Mouse (Mus musculus) MN1 (cell line): Measurements from ENCODE around the gene Ccr1.

Source experiments
- DNase-seq: peaks from one replicate; pipeline ENCODE4 v3.0.0-alpha.2; 2016; ENCODE audit warnings: low spot score

Ccr1 gene

DNA sequence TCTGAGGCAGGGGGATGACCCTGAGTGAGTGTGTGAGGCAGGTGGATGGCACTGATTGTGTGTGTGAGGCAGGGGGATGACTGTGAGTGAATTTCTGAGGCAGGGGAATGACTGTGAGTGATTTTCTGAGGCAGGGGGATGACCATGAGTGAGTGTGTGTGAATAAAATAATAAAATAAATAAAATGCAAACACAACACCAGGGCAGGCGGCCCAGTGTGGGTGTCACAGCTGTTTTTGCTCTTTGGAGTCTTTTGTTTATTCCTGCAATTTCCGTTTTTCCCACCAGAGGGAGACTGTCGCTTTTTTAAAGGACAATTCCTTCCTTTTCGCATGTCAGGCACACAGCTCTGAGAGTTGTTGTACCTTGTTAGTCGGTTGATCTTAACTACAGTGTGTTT, 42.5 kb downstream of the Ccr1 start:
- DNase-seq, result peak; percentile 75

DNA sequence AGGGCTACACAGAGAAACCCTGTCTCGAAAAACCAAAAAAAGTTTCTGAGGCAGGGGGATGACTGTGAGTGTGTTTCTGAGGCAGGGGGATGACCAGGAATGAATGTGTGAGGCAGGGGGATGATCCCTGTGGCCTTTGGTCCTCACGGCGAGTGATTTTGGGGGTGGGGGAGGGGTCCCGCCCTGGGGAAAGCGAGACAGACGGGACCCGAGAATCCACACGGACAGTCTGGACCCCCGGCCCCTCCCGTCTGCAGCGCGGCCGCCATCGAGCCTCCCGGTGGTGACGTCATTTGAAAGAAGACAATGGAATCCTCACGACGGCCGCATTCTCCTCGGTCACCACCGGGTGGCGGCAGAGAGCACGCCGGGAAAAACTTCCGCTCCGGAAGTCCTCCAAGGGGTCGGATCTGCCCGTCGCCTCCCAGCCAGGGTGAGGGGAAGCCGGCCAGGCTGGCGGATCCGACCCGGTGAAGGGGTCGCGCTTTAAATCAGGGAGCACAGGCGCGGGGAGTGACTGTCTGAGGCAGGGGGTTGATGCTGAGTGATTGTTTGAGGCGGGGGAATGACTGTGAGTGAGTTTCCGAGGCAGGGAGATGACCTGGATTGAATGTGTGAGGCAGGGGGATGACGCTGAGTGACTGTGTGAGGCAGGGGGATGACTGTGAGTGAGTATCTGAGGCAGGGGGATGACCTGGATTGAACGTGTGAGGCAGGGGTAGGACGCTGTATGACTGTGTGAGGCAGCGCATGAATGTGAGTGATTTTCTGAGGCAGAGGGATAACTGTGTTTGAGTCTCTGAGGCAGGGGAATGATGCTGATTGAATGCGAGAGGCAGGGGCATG, 43.2 kb downstream of the Ccr1 start:
- peak; percentile 46 for DNase-seq

DNA sequence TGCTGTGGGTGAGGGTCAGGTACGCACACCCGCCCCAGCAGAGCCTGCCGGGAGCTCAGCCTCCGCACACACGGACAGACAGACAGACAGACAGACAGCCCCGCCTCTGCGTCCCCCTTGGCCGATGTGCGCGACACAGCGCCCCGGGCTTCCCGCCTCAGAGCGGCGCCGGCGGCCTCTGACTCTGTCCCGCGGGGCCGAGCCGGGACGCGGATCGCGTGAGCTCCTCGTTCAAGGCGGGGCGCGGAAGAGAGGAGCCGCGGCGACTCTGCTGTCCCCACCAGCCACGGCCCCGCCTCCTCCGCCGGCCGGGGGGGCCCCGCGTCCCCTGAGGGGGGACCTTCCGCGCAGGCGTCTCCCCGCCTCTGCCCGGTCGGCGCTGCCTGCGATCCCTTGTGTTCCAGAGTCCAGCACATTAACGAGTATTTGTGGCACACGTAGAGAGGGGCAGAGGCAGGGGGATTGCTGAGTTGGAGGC, 43.9 kb downstream of the Ccr1 start:
- peak; percentile 87 for DNase-seq

DNA sequence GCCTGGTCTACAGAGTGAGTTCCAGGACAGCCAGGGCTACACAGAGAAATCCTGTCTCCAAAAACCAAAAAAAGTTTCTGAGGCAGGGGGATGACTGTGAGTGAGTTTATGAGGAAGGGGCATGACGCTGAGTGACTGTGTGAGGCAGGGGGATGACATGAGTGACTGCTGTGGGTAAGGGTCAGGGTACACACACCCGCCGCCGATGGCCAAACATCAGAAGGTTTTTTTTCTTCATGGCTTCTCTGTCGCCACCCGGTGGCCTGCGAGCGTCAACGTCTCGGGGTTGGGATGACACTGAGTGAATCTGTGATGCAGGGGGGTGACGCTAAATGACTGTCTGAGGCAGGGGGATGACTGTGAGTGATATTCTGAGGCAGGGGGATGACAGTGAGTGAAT, 44.5 kb downstream of the Ccr1 start:
- peak; percentile 40 for DNase-seq

DNA sequence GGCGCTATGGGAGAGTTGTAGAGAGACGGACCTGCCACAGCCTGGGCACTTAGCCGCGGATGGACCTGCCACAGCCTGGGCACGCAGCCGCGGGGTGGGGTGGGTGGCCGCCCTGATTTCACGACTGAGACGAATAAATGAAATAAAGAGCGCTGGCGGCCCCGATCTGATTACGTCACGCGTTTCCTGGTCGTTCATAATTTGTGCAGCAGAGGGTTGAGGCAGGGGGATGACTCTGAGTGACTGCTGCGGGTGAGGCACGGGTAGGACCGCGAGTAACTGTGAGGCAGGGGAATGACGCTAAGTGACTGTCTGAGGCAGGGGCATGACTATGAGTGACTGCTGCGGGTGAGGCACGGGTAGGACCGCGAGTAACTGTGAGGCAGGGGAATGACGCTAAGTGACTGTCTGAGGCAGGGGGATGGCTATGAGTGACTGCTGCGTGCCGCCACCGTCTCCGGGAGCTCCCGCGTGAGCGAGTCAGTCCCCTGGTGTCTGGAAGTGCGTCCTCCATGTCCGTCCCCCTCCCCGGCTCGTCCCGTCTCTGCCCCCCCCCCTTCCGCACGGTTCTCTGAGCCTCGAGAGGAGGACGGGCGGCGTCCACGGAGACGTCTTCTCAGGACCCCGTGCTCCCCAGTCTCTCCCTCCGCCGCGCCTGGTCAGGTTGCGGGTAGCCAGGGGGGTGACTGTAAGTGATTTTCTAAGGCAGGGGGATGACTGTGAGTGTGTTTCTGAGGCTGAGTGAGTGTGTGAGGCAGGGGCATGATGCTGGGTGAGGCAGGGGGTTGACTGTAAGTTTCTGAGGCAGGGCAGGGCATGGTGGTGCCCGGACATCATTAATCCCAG, 45.1 kb downstream of the Ccr1 start:
- DNase-seq, result peak; percentile 16
